In genomic region chr2:21943676-21944075, GRCm38 (mm10) we compare ENCODE assay signal across 21 mouse cellular contexts.
"Had no signal": no experiment of that assay in that cellular context is flagged by ENCODE, and none has a peak within 500 bp of the region (broad histone marks: within the 10 kb centered on the region; RNA-seq: fewer than 3 reads in every experiment).

No protein-coding gene starts in this region.

- H3K9ac ChIP-seq: liver, postnatal 0 days; lung, embryonic 15.5 days; midbrain, embryonic 12.5 days; neural tube, embryonic 13.5 days; neural tube, embryonic 15.5 days had no signal

- DNase-seq: liver, postnatal 0 days; lung, adult 2 months; lung, postnatal 14 days; lung, postnatal 36 days; midbrain, embryonic 14.5 days; retina, postnatal 1 day; right cerebral cortex, adult 18-20 months; right cerebral cortex, postnatal 25 days; right cerebral cortex, postnatal 4 days; spleen, adult 18-20 months; thymus, adult 18-20 months; thymus, postnatal 14 days; thymus, postnatal 36 days had no signal

- H3K4me1 ChIP-seq: lung, embryonic 15.5 days; midbrain, embryonic 10.5 days; midbrain, embryonic 12.5 days; neural tube, embryonic 13.5 days; neural tube, embryonic 15.5 days had no signal

- H3K4me2 ChIP-seq: lung, embryonic 15.5 days; midbrain, embryonic 12.5 days; neural tube, embryonic 13.5 days; neural tube, embryonic 15.5 days had no signal

- H3K27me3 ChIP-seq: lung, embryonic 15.5 days; midbrain, embryonic 12.5 days; neural tube, embryonic 13.5 days; neural tube, embryonic 15.5 days had no signal

- H3K9me3 ChIP-seq: lung, embryonic 15.5 days; midbrain, embryonic 10.5 days; midbrain, embryonic 12.5 days; neural tube, embryonic 13.5 days; neural tube, embryonic 15.5 days had no signal

- H3K27ac ChIP-seq: lung, embryonic 15.5 days; midbrain, embryonic 10.5 days; midbrain, embryonic 12.5 days; neural tube, embryonic 13.5 days; neural tube, embryonic 15.5 days had no signal

- H3K4me3 ChIP-seq: lung, embryonic 15.5 days; midbrain, embryonic 10.5 days; midbrain, embryonic 12.5 days; myocyte; neural tube, embryonic 13.5 days; neural tube, embryonic 15.5 days had no signal

- ATAC-seq: liver, postnatal 0 days; lung, postnatal 0 days; midbrain, embryonic 16.5 days had no signal

- H3K36me3 ChIP-seq: lung, embryonic 15.5 days; midbrain, embryonic 10.5 days; midbrain, embryonic 12.5 days; neural tube, embryonic 13.5 days; neural tube, embryonic 15.5 days had no signal
